Mouse (Mus musculus): ENCODE measurements around the gene Ehhadh. TPM values are rescaled to one million over a fixed set of nuclear protein-coding genes. Genes with fewer than 3 reads are reported as not detected.

Gene Ehhadh
- total and polyA plus RNA-seq, 3 experiments = 0.93 to 2.9 (median 1.1) TPM

DNA sequence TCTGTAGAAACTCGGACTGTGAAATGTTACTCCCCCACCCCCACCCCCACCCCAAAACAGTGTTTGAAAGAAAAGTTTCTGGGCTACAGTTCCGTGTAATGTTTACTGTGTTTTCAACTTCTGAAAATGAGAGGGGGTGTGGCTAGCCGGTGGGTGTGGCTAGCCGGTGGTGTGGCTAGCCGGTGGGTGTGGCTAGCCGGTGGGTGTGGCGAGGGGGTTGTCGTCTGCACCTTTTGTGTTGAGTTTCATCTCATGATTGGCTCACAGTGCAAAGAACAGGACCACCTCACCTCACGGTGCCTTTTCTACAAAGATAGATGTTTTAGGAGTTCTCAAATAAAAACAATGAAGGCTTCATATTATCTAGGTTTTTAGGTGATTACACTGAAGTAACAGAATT lies 30.5 kb upstream of the Ehhadh start:
- Histone ChIP-seq H3K9ac (ENCODE audit: insufficient read depth, low read depth) (no peak overlapping the region), H3K27ac (ENCODE audit: insufficient read depth, low read depth) (no peak overlapping the region), H3K79me2 (replicated peaks; ENCODE audit: control insufficient read depth, extremely low read depth, insufficient read depth, poor library complexity, severe bottlenecking) (no peaks in the 10 kb centered on the region), H3K4me3 (replicated peaks in 1 of 3; ENCODE audit: low read depth in 2 of 3, low read length in 2 of 3, poor library complexity in 1 of 3) (no peak overlapping the region), H3K36me3 (replicated peaks in 1 of 2; ENCODE audit: control insufficient read depth in 1 of 2, insufficient read depth in 1 of 2, low read length in 1 of 2) (peaks cover 0 to 2% of the 10 kb centered on the region in 2 experiments), H3K9me3 (replicated peaks; ENCODE audit: low read length) (no peaks in the 10 kb centered on the region), H3K4me2 (ENCODE audit: insufficient read depth, low read depth, poor library complexity, severe bottlenecking) (peak overlapping the region; percentile 12; the same call in 1 of the 2 replicates), H3K4me1 (ENCODE audit: control insufficient read depth in 1 of 2, insufficient read depth in 2 of 2) (peaks cover 11 to 43% of the 10 kb centered on the region in 2 experiments), H3K27me3 (replicated peaks) (no peaks in the 10 kb centered on the region)
- DNase-seq (ENCODE audit: extremely low read depth) = peak; percentile 77
- dilution Hi-C loops (cut with MboI; ENCODE audit: extremely low pct_ligation_motif_present, extremely low pct_unique_long_range_greater_than_20kb, low sequenced_read_pairs) (no loop called here), in situ Hi-C loops (cut with MboI; ENCODE audit: low pct_ligation_motif_present, low pct_unique_long_range_greater_than_20kb, low sequenced_read_pairs) (no loop called here)
- TF ChIP-seq CHD2 (IDR thresholded peaks at IDR 0.05; ENCODE audit: low read length) (no peak), JUN (IDR thresholded peaks at IDR 0.05; ENCODE audit: insufficient read depth, low read depth, low read length) (no peak), ZKSCAN1 (IDR thresholded peaks at IDR 0.05; ENCODE audit: borderline replicate concordance, low read depth, low read length) (no peak), NELFE (IDR thresholded peaks at IDR 0.05; ENCODE audit: low read depth, low read length) (no peak), MAFK (IDR thresholded peaks at IDR 0.05; ENCODE audit: insufficient replicate concordance, low read length) (no peak), EP300 (IDR thresholded peaks at IDR 0.05; ENCODE audit: low read length) (no peak), MEF2A (IDR thresholded peaks at IDR 0.05; ENCODE audit: borderline replicate concordance, low read depth, low read length) (no peak), MAX (IDR thresholded peaks at IDR 0.05; ENCODE audit: low read length) (no peak), RCOR1 (conservative IDR thresholded peaks at IDR 0.05; ENCODE audit: low read depth, low read length) (no peak), JUND (conservative IDR thresholded peaks at IDR 0.05; ENCODE audit: low read depth, low read length) (no peak), SMC3 (IDR thresholded peaks at IDR 0.05; ENCODE audit: low read depth, low read length) (no peak), TCF12 (IDR thresholded peaks at IDR 0.05; ENCODE audit: low read depth, low read length) (no peak), POLR2A (IDR thresholded peaks at IDR 0.05; ENCODE audit: low read depth, low read length) (no peak), SIN3A (IDR thresholded peaks at IDR 0.05; ENCODE audit: low read length) (no peak)

DNA sequence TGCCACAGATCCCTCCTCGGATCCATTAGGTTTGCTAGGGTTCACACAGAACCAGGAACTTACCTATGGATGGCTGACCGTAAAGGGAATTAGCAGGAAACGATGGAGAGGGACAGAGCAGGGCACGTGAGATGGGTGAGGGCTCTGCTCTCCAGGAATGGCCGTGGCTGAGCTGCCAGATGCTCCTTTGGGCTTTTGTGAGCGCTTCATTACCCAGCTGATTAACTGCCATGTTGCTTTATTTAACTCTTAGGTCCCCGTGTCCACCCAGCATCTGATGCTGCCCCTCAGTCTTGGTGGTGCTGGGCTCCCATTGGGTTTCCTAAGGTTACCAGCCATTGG lies 28.0 kb upstream of the Ehhadh start:
- no peaks in the 10 kb centered on the region for H3K9me3 ChIP-seq (replicated peaks; ENCODE audit: low read length)
- H3K79me2 ChIP-seq (replicated peaks; ENCODE audit: control insufficient read depth, extremely low read depth, insufficient read depth, poor library complexity, severe bottlenecking) = no peaks in the 10 kb centered on the region
- H3K36me3 ChIP-seq (replicated peaks in 1 of 2; ENCODE audit: control insufficient read depth in 1 of 2, insufficient read depth in 1 of 2, low read length in 1 of 2) = peaks cover 2 to 7% of the 10 kb centered on the region in 2 experiments
- H3K27ac ChIP-seq (ENCODE audit: insufficient read depth, low read depth) = no peak overlapping the region
- peaks cover 11 to 42% of the 10 kb centered on the region in 2 experiments for H3K4me1 ChIP-seq (ENCODE audit: control insufficient read depth in 1 of 2, insufficient read depth in 2 of 2)
- DNase-seq (ENCODE audit: extremely low read depth) = no peak
- no peak overlapping the region for H3K4me3 ChIP-seq (replicated peaks in 1 of 3; ENCODE audit: low read depth in 2 of 3, low read length in 2 of 3, poor library complexity in 1 of 3)
- in situ Hi-C loops (cut with MboI; ENCODE audit: low pct_ligation_motif_present, low pct_unique_long_range_greater_than_20kb, low sequenced_read_pairs) (no loop called here), dilution Hi-C loops (cut with MboI; ENCODE audit: extremely low pct_ligation_motif_present, extremely low pct_unique_long_range_greater_than_20kb, low sequenced_read_pairs) (no loop called here)
- no peak overlapping the region for H3K9ac ChIP-seq (ENCODE audit: insufficient read depth, low read depth)
- no peaks in the 10 kb centered on the region for H3K27me3 ChIP-seq (replicated peaks)
- no peak for TF ChIP-seq KAT2A (IDR thresholded peaks at IDR 0.05; ENCODE audit: insufficient replicate concordance, low read length)
- TF ChIP-seq POLR2AphosphoS2 (IDR thresholded peaks at IDR 0.05; ENCODE audit: low read depth, low read length) = no peak
- TF ChIP-seq ZKSCAN1 (IDR thresholded peaks at IDR 0.05; ENCODE audit: borderline replicate concordance, low read depth, low read length) = no peak
- TF ChIP-seq MAX (IDR thresholded peaks at IDR 0.05; ENCODE audit: low read length) = no peak
- TF ChIP-seq NRF1 (IDR thresholded peaks at IDR 0.05; ENCODE audit: low read depth, low read length) = no peak
- no peak for TF ChIP-seq ZC3H11A (IDR thresholded peaks at IDR 0.05; ENCODE audit: low read depth, low read length)
- TF ChIP-seq CHD1 (IDR thresholded peaks at IDR 0.05; ENCODE audit: low read depth, low read length) = no peak
- TF ChIP-seq PAX5 (IDR thresholded peaks at IDR 0.05; ENCODE audit: low read length) = no peak
- no peak for TF ChIP-seq MAFK (IDR thresholded peaks at IDR 0.05; ENCODE audit: insufficient replicate concordance, low read length)
- no peak for TF ChIP-seq BHLHE40 (IDR thresholded peaks at IDR 0.05; ENCODE audit: low read depth, low read length)
- H3K4me2 ChIP-seq (ENCODE audit: insufficient read depth, low read depth, poor library complexity, severe bottlenecking) = no peak overlapping the region
